Mouse (Mus musculus) gastrocnemius, postnatal 10 days (tissue): ENCODE data around the gene Plcb1. TPM values are rescaled to one million over a fixed set of nuclear protein-coding genes. Genes with fewer than 3 reads are reported as not detected.
A peak's percentile ranks its signal among the peaks of the same experiment; 100 is the strongest.

Experiments used
- DNase-seq: peaks from one replicate; pipeline ENCODE4 v3.0.0; 2021; ENCODE audit warnings: mixed read lengths
- total RNA-seq, 2 experiments: library from RNA; stranded (reverse); gene quantifications; 2 replicates each; pipeline ENCODE4 v1.2.3; 2021

Gene Plcb1
- total RNA-seq, 2 experiments from 2014 or later, result 3.1 to 5.6 TPM

- no peak for DNase-seq
Measured at GRCm38 (mm10) chr2:134838185-134838584, 52.3 kb downstream of the Plcb1 start.

GRCm38 (mm10) chr2:134838888-134839287, 53.0 kb downstream of the Plcb1 start:
- no peak for DNase-seq

GRCm38 (mm10) chr2:134842883-134843282, 57.0 kb downstream of the Plcb1 start:
- DNase-seq, result no peak

- DNase-seq, result no peak
Measured at GRCm38 (mm10) chr2:134844391-134845238, 58.7 kb downstream of the Plcb1 start.

- no peak for DNase-seq
Measured at GRCm38 (mm10) chr2:134845239-134845738, 59.4 kb downstream of the Plcb1 start.

- no peak for DNase-seq
Measured at GRCm38 (mm10) chr2:134846555-134846954, 60.7 kb downstream of the Plcb1 start.

GRCm38 (mm10) chr2:134851189-134852171, 65.6 kb downstream of the Plcb1 start:
- no peak for DNase-seq

GRCm38 (mm10) chr2:134856239-134856638, 70.4 kb downstream of the Plcb1 start:
- no peak for DNase-seq

- DNase-seq, result no peak
Measured at GRCm38 (mm10) chr2:134856691-134857090, 70.8 kb downstream of the Plcb1 start.

- DNase-seq, result peak; percentile 42
Measured at GRCm38 (mm10) chr2:134864985-134865645, 79.2 kb downstream of the Plcb1 start.

GRCm38 (mm10) chr2:134867381-134867780, 81.5 kb downstream of the Plcb1 start:
- DNase-seq, result no peak

GRCm38 (mm10) chr2:134871692-134872489, 86.0 kb downstream of the Plcb1 start:
- DNase-seq, result no peak

GRCm38 (mm10) chr2:134872490-134872781, 86.6 kb downstream of the Plcb1 start:
- DNase-seq, result no peak

GRCm38 (mm10) chr2:134877148-134877547, 91.3 kb downstream of the Plcb1 start:
- no peak for DNase-seq

GRCm38 (mm10) chr2:134891207-134891606, 105.3 kb downstream of the Plcb1 start:
- DNase-seq, result no peak

- DNase-seq, result no peak
Measured at GRCm38 (mm10) chr2:134894776-134895175, 108.9 kb downstream of the Plcb1 start.

- DNase-seq, result no peak
Measured at GRCm38 (mm10) chr2:134896196-134896595, 110.3 kb downstream of the Plcb1 start.

- DNase-seq, result no peak
Measured at GRCm38 (mm10) chr2:134897083-134897482, 111.2 kb downstream of the Plcb1 start.

GRCm38 (mm10) chr2:134901521-134901920, 115.7 kb downstream of the Plcb1 start:
- DNase-seq, result no peak

- no peak for DNase-seq
Measured at GRCm38 (mm10) chr2:134910882-134911281, 125.0 kb downstream of the Plcb1 start.

GRCm38 (mm10) chr2:134911360-134911759, 125.5 kb downstream of the Plcb1 start:
- DNase-seq, result no peak
